Mouse (Mus musculus) olfactory bulb, adult 2 months (tissue): ENCODE data around the gene Gprc5b. TPM values are rescaled to one million over a fixed set of nuclear protein-coding genes. Genes with fewer than 3 reads are reported as not detected.
A peak's percentile ranks its signal among the peaks of the same experiment; 100 is the strongest.

Source experiments
- H3K27ac ChIP-seq: fragments of 200-500 bp; 2 replicates; pipeline ENCODE4 v1.5.1; 2012; ENCODE audit warnings: low read depth, low read length; ENCODE audit not compliant: insufficient read depth
- H3K4me1 ChIP-seq: fragments of 200-500 bp; 2 replicates; pipeline ENCODE4 v1.6.1; 2012; ENCODE audit warnings: low read length; ENCODE audit not compliant: control insufficient read depth, insufficient read depth
- H3K4me3 ChIP-seq: fragments of 200-500 bp; 2 replicates; pipeline ENCODE4 v1.5.1; 2012; ENCODE audit warnings: mild to moderate bottlenecking, low read depth, low read length, moderate library complexity; ENCODE audit not compliant: insufficient read depth
- CTCF ChIP-seq: fragments of 200-500 bp; IDR thresholded peaks from 2 replicates; pipeline ENCODE4 v1.5.1; 2012; ENCODE audit warnings: low read depth, mild to moderate bottlenecking, low read length, moderate library complexity; ENCODE audit not compliant: insufficient read depth
- POLR2A ChIP-seq: fragments of 200-500 bp; IDR thresholded peaks from 2 replicates; pipeline ENCODE4 v1.6.1; 2012; ENCODE audit warnings: mild to moderate bottlenecking, low read depth, low read length, moderate library complexity; ENCODE audit not compliant: insufficient read depth
- WGBS: fragments of 180-500 bp; shearing (Covaris S2); methylation state at CpG from one replicate; pipeline ENCODE4 v1.1.7; 2018; 5-methylcytosine and 5-hydroxymethylcytosine counted together
- polyA plus RNA-seq: library from polyadenylated mRNA; stranded (reverse); fragments of >200 nt; gene quantifications from 2 replicates; pipeline ENCODE4 v1.2.4, GENCODE M21; 2012; ENCODE audit warnings: low replicate concordance; ENCODE audit not compliant: missing spikeins, insufficient read depth, insufficient read length

Gene Gprc5b
- polyA plus RNA-seq, 1 experiment, result not detected

DNA sequence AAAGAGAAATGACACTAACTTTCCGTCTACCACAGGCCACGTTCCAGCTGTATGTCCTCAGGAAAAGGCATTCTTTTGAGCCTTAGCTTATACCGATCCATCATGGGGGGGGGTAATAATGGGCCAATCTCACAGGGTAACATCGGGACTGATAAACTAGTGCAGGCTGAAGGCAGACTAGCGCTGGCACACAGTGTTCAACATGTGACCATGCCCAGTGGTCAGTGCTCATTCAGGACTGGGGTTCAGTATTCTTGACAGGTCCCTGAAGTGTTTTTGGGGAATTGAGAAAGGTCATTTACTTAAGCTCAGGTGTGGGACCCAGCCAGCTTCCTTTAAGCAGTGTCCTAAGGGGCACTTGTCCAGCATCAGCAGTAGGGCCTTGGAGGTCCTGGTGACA lies 13.2 kb downstream of the Gprc5b start:
- peaks cover 58% of the 10 kb centered on the region for H3K4me1 ChIP-seq
- WGBS, result 53% methylated on average over 5 of the region's 5 CpGs
- H3K27ac ChIP-seq, result peak overlapping the region; percentile 68
- no peak overlapping the region for H3K4me3 ChIP-seq
- no peak for TF ChIP-seq CTCF
- no peak for TF ChIP-seq POLR2A

DNA sequence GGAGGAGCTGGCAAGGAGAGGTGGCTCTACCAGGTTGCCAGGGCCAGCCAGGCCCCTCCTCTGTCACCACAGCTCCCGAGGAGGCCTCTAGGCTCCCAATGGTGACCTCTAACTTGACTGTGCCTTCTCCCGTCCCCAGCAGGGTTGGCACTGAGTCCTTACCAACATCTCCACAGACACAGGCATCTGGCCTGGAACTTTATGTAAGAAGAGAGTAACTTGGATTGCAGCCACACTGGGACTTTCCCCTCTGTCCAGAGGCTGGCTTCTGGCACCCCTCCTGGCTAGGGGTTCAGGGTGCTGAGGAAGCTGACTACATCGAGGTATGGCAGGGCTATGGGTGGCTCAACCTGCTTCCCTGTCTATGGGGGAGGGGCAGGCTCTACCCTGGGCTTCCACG lies 13.7 kb downstream of the Gprc5b start:
- TF ChIP-seq CTCF (no peak), POLR2A (no peak)
- WGBS, result 10% methylated on average over 4 of the region's 4 CpGs
- Histone ChIP-seq H3K4me1 (peaks cover 60% of the 10 kb centered on the region), H3K27ac (peak overlapping the region; percentile 68), H3K4me3 (peak overlapping the region; percentile 6; the same call in 1 of the 2 replicates)

DNA sequence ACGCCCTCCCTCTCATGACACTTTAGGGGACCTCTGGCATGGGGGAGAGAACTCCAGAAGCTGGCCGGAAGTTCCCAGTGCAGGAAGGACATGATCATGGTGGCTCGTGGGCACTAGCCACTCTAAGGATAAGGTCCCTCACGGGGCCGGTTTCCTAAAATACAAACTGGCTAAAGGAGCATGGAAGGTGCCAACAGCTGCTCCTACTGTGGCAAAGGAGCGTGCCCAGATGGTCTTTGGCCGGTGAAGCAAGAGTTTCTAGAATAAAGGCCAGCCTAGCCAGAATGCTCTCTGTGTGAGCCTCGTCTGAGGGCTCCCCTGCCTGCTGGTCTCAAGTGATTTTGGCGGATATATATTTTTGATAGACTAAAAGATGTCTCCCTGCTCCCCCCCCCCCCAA lies 15.3 kb downstream of the Gprc5b start:
- Histone ChIP-seq H3K27ac (peak overlapping the region; percentile 8), H3K4me3 (no peak overlapping the region), H3K4me1 (peaks cover 66% of the 10 kb centered on the region)
- 28% methylated on average over 9 of the region's 9 CpGs for WGBS
- TF ChIP-seq CTCF, result no peak
- no peak for TF ChIP-seq POLR2A

DNA sequence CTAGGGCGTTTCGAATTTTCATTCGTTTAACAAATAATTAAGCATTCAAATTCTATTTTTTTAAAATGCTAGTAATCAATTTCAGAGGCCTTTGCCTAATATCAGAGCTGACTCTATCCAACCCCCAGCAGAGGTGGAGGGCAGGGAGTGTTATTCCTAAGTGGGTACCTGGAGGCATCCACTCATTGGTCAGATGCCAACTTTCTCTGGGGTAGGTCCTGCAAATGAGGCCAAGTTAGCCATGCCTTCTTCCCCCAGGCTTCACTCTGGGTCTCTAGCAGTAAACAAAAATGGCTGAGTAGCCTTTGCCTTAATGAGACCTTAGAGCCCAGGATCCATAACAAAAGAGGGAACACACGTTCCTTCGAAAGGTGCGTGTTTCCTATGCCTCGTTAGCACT lies 15.9 kb downstream of the Gprc5b start:
- no peak for TF ChIP-seq POLR2A
- TF ChIP-seq CTCF, result no peak
- 41% methylated on average over 7 of the region's 7 CpGs for whole genome bisulfite sequencing
- peaks cover 66% of the 10 kb centered on the region for H3K4me1 ChIP-seq
- no peak overlapping the region for H3K4me3 ChIP-seq
- no peak overlapping the region; the same call in 1 of the 2 replicates for H3K27ac ChIP-seq

DNA sequence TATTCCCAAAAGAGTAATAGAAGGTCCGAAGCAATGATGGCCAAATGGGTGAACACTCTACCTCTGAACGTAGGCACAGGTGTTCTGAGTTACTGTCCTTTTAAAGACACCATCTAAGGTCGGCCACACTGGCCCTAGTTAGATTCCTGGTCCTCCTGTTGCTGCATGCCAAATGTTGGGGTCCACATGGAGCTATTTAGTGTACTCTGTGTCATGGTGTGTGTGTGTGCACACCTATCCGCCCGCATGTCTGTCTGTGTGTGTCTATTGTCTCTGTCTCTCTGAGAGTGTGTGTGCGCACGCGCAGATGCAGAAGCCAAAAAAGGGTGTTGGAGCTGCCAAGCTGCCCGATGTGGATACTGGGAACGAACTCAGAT lies 17.9 kb downstream of the Gprc5b start:
- Histone ChIP-seq H3K27ac (peak overlapping the region; percentile 89), H3K4me1 (peaks cover 66% of the 10 kb centered on the region), H3K4me3 (no peak overlapping the region)
- no peak for TF ChIP-seq CTCF
- no peak for TF ChIP-seq POLR2A
- WGBS, result 34% methylated on average over 10 of the region's 10 CpGs

DNA sequence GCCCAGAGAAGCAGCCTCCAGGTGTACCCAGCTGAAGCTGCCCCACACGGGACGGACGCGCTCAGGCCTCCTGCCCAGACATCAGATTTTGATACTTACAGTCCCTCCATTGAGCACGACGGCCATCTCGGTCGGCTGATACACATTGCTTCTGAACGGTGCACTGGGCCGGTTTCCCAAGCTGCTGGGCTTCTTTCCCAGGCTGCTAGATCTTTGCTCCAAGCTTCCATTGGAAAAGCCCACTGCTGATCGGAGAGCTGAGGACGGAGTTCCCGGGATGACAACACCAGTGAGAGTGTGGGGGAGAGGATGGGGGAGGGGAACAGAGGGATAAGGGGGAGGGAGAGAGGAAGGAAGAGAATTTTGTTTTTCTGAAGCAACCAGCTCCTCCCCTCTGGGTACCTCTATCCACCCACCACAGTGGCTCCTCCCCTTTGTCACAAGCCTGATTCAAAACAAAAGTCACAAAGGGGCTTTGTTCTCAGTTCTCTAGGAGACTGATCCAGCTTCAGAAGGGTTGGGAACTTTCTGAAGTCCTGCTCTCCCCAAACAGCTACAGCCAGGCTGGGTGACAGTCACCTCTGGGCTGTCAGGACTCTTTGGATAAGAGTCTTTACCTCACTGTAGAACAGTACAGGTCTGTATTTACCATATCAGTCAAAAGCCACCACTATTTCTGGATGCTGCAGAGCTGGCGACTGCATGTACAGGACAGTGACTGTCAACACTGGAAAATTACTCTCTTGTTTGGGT lies 18.4 kb downstream of the Gprc5b start:
- TF ChIP-seq POLR2A, result no peak
- no peak for TF ChIP-seq CTCF
- peaks cover 62% of the 10 kb centered on the region for H3K4me1 ChIP-seq
- peak overlapping the region; percentile 89 for H3K27ac ChIP-seq
- 12% methylated on average over 14 of the region's 14 CpGs for WGBS
- peak overlapping the region; percentile 11 for H3K4me3 ChIP-seq

DNA sequence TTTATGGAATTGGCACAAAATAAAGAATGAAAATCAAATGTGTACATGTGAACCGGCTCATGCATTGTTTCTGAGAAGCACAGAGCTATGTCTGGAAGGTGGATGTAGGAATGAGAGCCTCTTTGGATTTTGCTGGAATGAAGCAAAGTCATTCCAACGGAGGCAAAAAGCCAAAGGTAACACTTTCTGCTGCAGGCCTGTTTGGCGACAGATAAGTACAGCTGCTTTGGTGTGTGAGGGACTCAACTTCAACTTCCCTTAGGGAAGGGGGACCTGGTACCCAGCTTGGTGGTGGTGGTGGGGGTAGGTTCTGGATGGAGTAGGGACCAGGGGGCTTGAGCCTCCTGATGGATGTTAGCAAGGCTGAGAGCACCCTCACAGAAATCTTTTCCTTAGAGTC lies 19.2 kb downstream of the Gprc5b start:
- peak overlapping the region; percentile 85 for H3K27ac ChIP-seq
- H3K4me1 ChIP-seq, result peaks cover 56% of the 10 kb centered on the region
- H3K4me3 ChIP-seq, result no peak overlapping the region
- TF ChIP-seq POLR2A, result no peak
- TF ChIP-seq CTCF, result no peak
- WGBS, result 29% methylated on average over 3 of the region's 3 CpGs

DNA sequence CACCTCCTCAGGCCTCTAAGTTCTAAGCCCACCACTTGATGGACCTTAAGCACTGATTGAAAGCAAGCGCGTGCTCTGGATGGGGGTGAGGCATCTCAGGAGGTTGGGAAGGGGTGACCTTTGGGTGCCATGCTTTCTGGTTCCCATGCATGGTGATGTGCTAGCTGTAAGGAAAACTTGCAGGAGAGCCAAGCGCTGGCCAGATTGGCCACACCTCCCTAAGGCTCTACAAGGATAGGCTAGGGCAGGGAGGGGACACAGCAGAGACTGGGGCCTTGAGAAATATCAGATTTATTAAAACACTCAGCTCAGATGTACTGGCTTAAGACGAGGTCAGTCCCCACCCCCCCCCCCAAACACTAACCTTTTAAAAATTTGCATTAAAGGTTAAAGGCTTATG lies 21.6 kb downstream of the Gprc5b start:
- Histone ChIP-seq H3K27ac (peak overlapping the region; percentile 50), H3K4me3 (no peak overlapping the region), H3K4me1 (peaks cover 45% of the 10 kb centered on the region)
- TF ChIP-seq POLR2A, result no peak
- TF ChIP-seq CTCF, result no peak
- WGBS, result 76% methylated on average over 4 of the region's 4 CpGs

DNA sequence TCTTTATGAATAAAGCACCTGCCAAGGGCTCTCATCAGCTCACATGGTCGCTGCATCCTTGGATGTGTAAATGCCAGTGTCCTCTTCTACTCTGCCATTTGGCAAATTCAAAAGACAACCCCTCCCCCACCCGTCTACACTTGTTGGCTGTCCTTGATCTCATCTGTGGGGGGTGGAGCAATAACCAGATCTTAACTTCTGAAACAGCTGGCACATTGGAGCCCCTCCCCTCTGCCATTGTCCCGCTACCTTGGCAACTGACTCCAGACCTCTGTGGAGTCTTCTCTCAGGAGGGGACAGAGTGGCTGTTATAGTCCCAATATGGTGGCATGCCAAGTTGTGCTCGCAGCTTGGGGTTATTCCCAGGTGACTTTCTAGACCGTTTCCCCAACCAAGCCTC lies 22.7 kb downstream of the Gprc5b start:
- Histone ChIP-seq H3K4me1 (peaks cover 42% of the 10 kb centered on the region), H3K4me3 (no peak overlapping the region), H3K27ac (peak overlapping the region; percentile 50; the same call in 1 of the 2 replicates)
- no peak for TF ChIP-seq POLR2A
- no peak for TF ChIP-seq CTCF
- 35% methylated on average over 5 of the region's 5 CpGs for WGBS

DNA sequence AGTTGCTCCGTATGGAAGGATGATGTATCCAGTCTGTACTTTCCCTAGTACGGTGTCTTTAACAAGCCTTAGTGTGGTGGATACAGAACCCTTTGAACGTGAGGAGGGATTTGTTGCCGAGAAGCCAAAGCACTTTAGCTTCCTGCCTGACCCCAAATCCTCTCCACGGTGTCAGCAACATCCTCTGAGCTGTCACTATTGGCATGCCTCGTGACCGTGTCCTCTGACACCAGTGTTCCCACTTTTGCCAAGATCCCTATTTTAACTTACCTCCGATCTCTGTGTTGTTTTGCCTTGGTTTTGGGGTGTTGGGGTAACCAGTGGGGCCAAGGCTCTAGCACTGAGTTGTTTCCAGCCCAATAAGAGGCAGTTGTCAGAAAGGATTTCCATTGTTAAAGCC lies 23.5 kb downstream of the Gprc5b start:
- TF ChIP-seq CTCF (peak; percentile 9; the same call in 1 of the 2 replicates), POLR2A (no peak)
- Histone ChIP-seq H3K4me1 (peaks cover 40% of the 10 kb centered on the region), H3K4me3 (no peak overlapping the region), H3K27ac (peak overlapping the region; percentile 4; the same call in 1 of the 2 replicates)
- 64% methylated on average over 8 of the region's 8 CpGs for WGBS
